Mouse (Mus musculus): ENCODE data around the gene Gm26566. TPM values are rescaled to one million over a fixed set of nuclear protein-coding genes. Genes with fewer than 3 reads are reported as not detected.

Gm26566 gene
- total RNA-seq, 1 experiment from 2014 or later: 0.93 TPM

Other genes starting within 250 kb of the Gm26566 start
- gene Ifnb1, start 199.0 kb upstream of the Gm26566 start, total RNA-seq (2017): not detected in 2 replicates
- gene Ifna15, start 163.6 kb upstream of the Gm26566 start, total RNA-seq (2017): not detected in 2 replicates
- gene Ifna14, start 150.0 kb upstream of the Gm26566 start, total RNA-seq (2017): not detected in 2 replicates
- gene Ifna9, start 129.4 kb upstream of the Gm26566 start, total RNA-seq (2017): not detected in 2 replicates
- gene Ifna12, start 118.4 kb upstream of the Gm26566 start, total RNA-seq (2017): not detected in 2 replicates
- not detected in 2 replicates for gene C87499, start 87.4 kb upstream of the Gm26566 start, total RNA-seq (2017)
- gene Ifna13, start 77.3 kb upstream of the Gm26566 start, total RNA-seq (2017): not detected in 2 replicates
- not detected in 2 replicates for gene Ifna16, start 44.9 kb upstream of the Gm26566 start, total RNA-seq (2017)
- not detected in 2 replicates for gene Ifna2, start 37.9 kb upstream of the Gm26566 start, total RNA-seq (2017)
- gene Ifnab, start 30.4 kb upstream of the Gm26566 start, total RNA-seq (2017): not detected in 2 replicates
- 45.5 and 48.4 TPM in 2 replicates for gene Klhl9, start 660 bp downstream of the Gm26566 start, total RNA-seq (2017)
- not detected in 2 replicates for gene Gm13271, start 33.1 kb downstream of the Gm26566 start, total RNA-seq (2017)
- 0.35 TPM in 1 of 2 replicates, not detected in the other for gene Gm13283, start 38.3 kb downstream of the Gm26566 start, total RNA-seq (2017)
- gene Gm13290, start 52.0 kb downstream of the Gm26566 start, total RNA-seq (2017): not detected in 2 replicates
- gene Gm13289, start 55.1 kb downstream of the Gm26566 start, total RNA-seq (2017): not detected in 2 replicates
- gene Gm13272, start 58.0 kb downstream of the Gm26566 start, total RNA-seq (2017): not detected in 2 replicates
- not detected in 2 replicates for gene Ifnz, start 60.3 kb downstream of the Gm26566 start, total RNA-seq (2017)
- gene Gm13276, start 63.9 kb downstream of the Gm26566 start, total RNA-seq (2017): not detected in 2 replicates
- gene Gm13277, start 66.8 kb downstream of the Gm26566 start, total RNA-seq (2017): not detected in 2 replicates
- gene Gm13278, start 69.7 kb downstream of the Gm26566 start, total RNA-seq (2017): not detected in 2 replicates
- not detected in 2 replicates for gene Gm13275, start 72.7 kb downstream of the Gm26566 start, total RNA-seq (2017)
- gene Gm13279, start 75.6 kb downstream of the Gm26566 start, total RNA-seq (2017): not detected in 2 replicates
- not detected in 2 replicates for gene Gm13285, start 77.9 kb downstream of the Gm26566 start, total RNA-seq (2017)
- not detected in 2 replicates for gene Gm13287, start 81.4 kb downstream of the Gm26566 start, total RNA-seq (2017)
- not detected in 2 replicates for gene Gm13288, start 83.7 kb downstream of the Gm26566 start, total RNA-seq (2017)
- gene Ifna7, start 94.4 kb downstream of the Gm26566 start, total RNA-seq (2017): not detected in 2 replicates
- gene Ifna11, start 98.2 kb downstream of the Gm26566 start, total RNA-seq (2017): not detected in 2 replicates
- not detected in 2 replicates for gene Ifna6, start 105.6 kb downstream of the Gm26566 start, total RNA-seq (2017)
- gene Ifna5, start 113.7 kb downstream of the Gm26566 start, total RNA-seq (2017): not detected in 2 replicates
- not detected in 2 replicates for gene Ifna4, start 120.1 kb downstream of the Gm26566 start, total RNA-seq (2017)
- not detected in 2 replicates for gene Ifna1, start 128.3 kb downstream of the Gm26566 start, total RNA-seq (2017)
- not detected in 2 replicates for gene Ifne, start 158.4 kb downstream of the Gm26566 start, total RNA-seq (2017)